Mouse (Mus musculus) ES-E14 (cell line): ENCODE measurements at regions not wholly inside any gene's neighbourhood (a gene's known extent, or its start where the extent isn't known, plus 50 kb on each side); places are given as distances from the start of the nearest gene placed in this dataset.

Experiments
- DNase-seq: peaks from one replicate; pipeline ENCODE4 v3.0.0-alpha.2; 2013; ENCODE audit warnings: low read depth, low spot score
- H3K27ac ChIP-seq: 2 replicates; pipeline ENCODE4 v1.5.1; 2012; ENCODE audit warnings: low read depth, mild to moderate bottlenecking, low read length, moderate library complexity, mixed read lengths; ENCODE audit not compliant: poor library complexity, insufficient read depth, severe bottlenecking
- H3K36me3 ChIP-seq: 2 replicates; pipeline ENCODE4 v1.6.1; 2012; ENCODE audit warnings: mild to moderate bottlenecking, low read length, moderate library complexity, mixed read lengths; ENCODE audit not compliant: control insufficient read depth, poor library complexity, insufficient read depth, severe bottlenecking
- H3K4me1 ChIP-seq, 2 experiments: fragments of 150-350 bp in 1 of 2; sonication (generic) in 1 of 2; 2 replicates each; pipeline ENCODE4 v1.6.1; 2012; ENCODE audit warnings: low read length in 2 of 2, mild to moderate bottlenecking in 1 of 2, mixed read lengths in 1 of 2; ENCODE audit not compliant: control insufficient read depth in 2 of 2, insufficient read depth in 2 of 2, poor library complexity in 1 of 2
- H3K4me3 ChIP-seq, 2 experiments: fragments of 150-350 bp in 1 of 2; sonication (generic) in 1 of 2; 2 replicates each; pipeline ENCODE4 v1.5.1; 2012; ENCODE audit warnings: low read length in 2 of 2, low read depth in 1 of 2, mild to moderate bottlenecking in 1 of 2, mixed read lengths in 1 of 2; ENCODE audit not compliant: insufficient read depth in 1 of 2, poor library complexity in 1 of 2, severe bottlenecking in 1 of 2
- H3K9ac ChIP-seq: 2 replicates; pipeline ENCODE4 v1.6.1; 2012; ENCODE audit warnings: low read depth, mild to moderate bottlenecking, low read length, mixed read lengths; ENCODE audit not compliant: poor library complexity, insufficient read depth, severe bottlenecking
- H3K9me3 ChIP-seq: fragments of 150-350 bp; sonication (generic); 2 replicates; pipeline ENCODE4 v1.6.1; 2012; ENCODE audit warnings: low read depth, mild to moderate bottlenecking, low read length; ENCODE audit not compliant: control insufficient read depth, insufficient read depth
- CHD2 ChIP-seq: IDR thresholded peaks from 2 replicates; pipeline ENCODE4 v1.6.1; 2014; ENCODE audit warnings: mild to moderate bottlenecking, low read depth, low read length, inconsistent platforms
- HCFC1 ChIP-seq: IDR thresholded peaks from 2 replicates; pipeline ENCODE4 v1.6.1; 2012; ENCODE audit warnings: low read length, inconsistent platforms, borderline replicate concordance; ENCODE audit not compliant: insufficient read depth
- MAFK ChIP-seq: IDR thresholded peaks from 2 replicates; pipeline ENCODE4 v1.6.1; 2014; ENCODE audit warnings: mild to moderate bottlenecking, low read depth, low read length, inconsistent platforms; ENCODE audit not compliant: insufficient read depth
- ZC3H11A ChIP-seq: IDR thresholded peaks from 2 replicates; pipeline ENCODE4 v1.6.1; 2012; ENCODE audit warnings: low read depth, mild to moderate bottlenecking, inconsistent platforms, low read length, borderline replicate concordance
- ZNF384 ChIP-seq: IDR thresholded peaks from 2 replicates; pipeline ENCODE4 v1.6.1; 2012; ENCODE audit warnings: low read depth, low read length, inconsistent platforms
- in situ Hi-C, 2 experiments: fragments of 600-800 bp; cut with MboI; formaldehyde crosslinking; loops; one replicate each; pipeline ENCODE4 v1.15.1; 2025; ENCODE audit warnings: low sequenced_read_pairs in 2 of 2, inconsistent platforms in 1 of 2; ENCODE audit not compliant: unreplicated experiment in 2 of 2

GRCm38 (mm10) chr2:157633286-157633685, 62.2 kb upstream of the Blcap start:
- Histone ChIP-seq H3K4me1 (no peaks in the 10 kb centered on the region), H3K4me3 (no peak overlapping the region), H3K9ac (no peak overlapping the region), H3K36me3 (no peaks in the 10 kb centered on the region), H3K27ac (no peak overlapping the region), H3K9me3 (no peaks in the 10 kb centered on the region)
- in situ Hi-C loops = no loop called here
- DNase-seq = no peak
- TF ChIP-seq HCFC1 = no peak
- TF ChIP-seq MAFK = no peak
- TF ChIP-seq ZC3H11A = no peak
- TF ChIP-seq ZNF384 = no peak
- TF ChIP-seq CHD2 = no peak

- in situ Hi-C loops = no loop called here
- Histone ChIP-seq H3K9ac (no peak overlapping the region), H3K9me3 (no peaks in the 10 kb centered on the region), H3K36me3 (no peaks in the 10 kb centered on the region), H3K27ac (no peak overlapping the region), H3K4me3 (no peak overlapping the region), H3K4me1 (peaks cover 0 to under 1% of the 10 kb centered on the region in 2 experiments; a peak in 1 of 4 replicates)
- peak; percentile 85; the same call in 1 of the 2 replicates for TF ChIP-seq ZC3H11A
- no peak for TF ChIP-seq ZNF384
- peak; percentile 66 for DNase-seq
Observed at GRCm38 (mm10) chr2:157635670-157636069, 64.6 kb upstream of the Blcap start.

DNA sequence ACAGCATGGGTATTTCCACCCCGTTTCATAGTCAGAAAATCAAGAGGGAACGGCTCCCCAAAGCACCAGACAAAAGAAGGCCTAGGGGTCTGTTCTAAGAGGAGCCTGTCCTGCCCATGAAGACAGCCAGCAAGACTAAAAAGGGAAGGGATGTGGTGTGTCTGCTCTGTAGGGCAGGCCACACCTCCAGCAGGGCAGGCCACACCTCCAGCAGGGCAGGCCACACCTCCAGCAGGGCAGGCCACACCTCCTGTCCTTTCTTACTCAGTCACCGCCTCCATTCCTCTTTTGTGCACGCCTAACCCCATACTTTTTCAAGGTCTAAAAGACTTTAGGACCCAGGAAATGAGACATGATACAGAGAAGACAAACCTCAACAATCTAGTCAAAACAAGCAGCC, 69.8 kb upstream of the Blcap start:
- no peaks in the 10 kb centered on the region for H3K9me3 ChIP-seq
- no peak overlapping the region; a peak in 1 of 4 replicates for H3K4me3 ChIP-seq
- no peak overlapping the region for H3K27ac ChIP-seq
- in situ Hi-C loops = no loop called here
- no peak overlapping the region for H3K9ac ChIP-seq
- peak; percentile 25 for DNase-seq
- no peak for TF ChIP-seq ZNF384
- no peak for TF ChIP-seq HCFC1
- peaks cover 0 to 2% of the 10 kb centered on the region in 2 experiments; a peak in 1 of 4 replicates for H3K4me1 ChIP-seq
- H3K36me3 ChIP-seq = no peaks in the 10 kb centered on the region

DNA sequence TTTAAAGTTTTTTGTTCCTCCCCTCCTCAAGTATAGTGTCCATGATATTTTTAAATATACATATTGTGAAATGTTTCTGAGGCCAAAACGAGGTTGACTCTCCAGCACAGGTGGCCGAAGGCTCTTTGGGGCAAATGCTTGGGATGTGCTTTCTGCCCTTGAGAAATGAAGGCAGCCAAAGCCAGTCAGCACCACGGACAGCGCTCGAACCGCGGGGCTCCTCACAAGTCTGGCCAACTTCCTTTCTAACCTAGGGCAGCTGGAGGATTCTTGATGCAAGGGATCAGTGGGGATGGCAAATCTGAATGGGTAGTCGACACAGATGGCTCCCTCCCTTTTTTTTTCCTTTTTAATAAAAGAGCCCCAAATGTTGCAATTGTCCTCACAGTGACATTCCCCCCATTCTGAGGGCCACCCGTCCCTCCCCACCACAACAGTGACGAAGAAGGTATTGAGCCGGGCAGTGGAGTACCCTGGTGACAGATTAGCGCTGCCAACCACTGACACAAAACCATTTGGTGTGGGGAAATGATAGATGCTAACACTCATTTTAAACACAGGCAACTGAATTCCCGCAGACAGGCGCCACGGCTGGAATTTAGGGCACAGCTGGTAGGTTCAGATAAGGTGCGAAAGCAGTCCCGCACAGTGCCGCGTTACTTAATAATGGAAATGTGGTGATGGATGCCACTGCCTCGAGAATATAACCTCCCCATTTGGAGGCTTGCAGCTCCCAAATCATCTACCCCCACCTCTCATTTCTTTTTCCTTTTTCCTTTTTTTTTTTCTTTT, 73.4 kb upstream of the Ctnnbl1 start:
- no peak for TF ChIP-seq CHD2
- TF ChIP-seq ZC3H11A = no peak
- TF ChIP-seq HCFC1 = no peak
- TF ChIP-seq ZNF384 = no peak
- TF ChIP-seq MAFK = no peak
- H3K36me3 ChIP-seq = no peaks in the 10 kb centered on the region
- no peak overlapping the region for H3K27ac ChIP-seq
- no peak overlapping the region for H3K4me3 ChIP-seq
- peak; percentile 68 for DNase-seq
- no peak overlapping the region for H3K9ac ChIP-seq
- no peaks in the 10 kb centered on the region for H3K9me3 ChIP-seq
- in situ Hi-C loops = no loop called here
- peaks cover 0 to 9% of the 10 kb centered on the region in 2 experiments; a peak in 1 of 4 replicates for H3K4me1 ChIP-seq

GRCm38 (mm10) chr2:157664481-157664880, 72.7 kb upstream of the Ctnnbl1 start:
- DNase-seq = no peak
- Histone ChIP-seq H3K4me3 (no peak overlapping the region), H3K36me3 (no peaks in the 10 kb centered on the region), H3K4me1 (peaks cover 2 to 11% of the 10 kb centered on the region in 2 experiments; a peak in 1 of 4 replicates), H3K9me3 (no peaks in the 10 kb centered on the region), H3K27ac (no peak overlapping the region), H3K9ac (no peak overlapping the region)
- TF ChIP-seq CHD2 (no peak), MAFK (no peak), ZC3H11A (no peak), ZNF384 (no peak), HCFC1 (no peak)
- in situ Hi-C loops = no loop called here
